Mouse (Mus musculus) embryo, embryonic 11 days (tissue): ENCODE measurements around the gene 4933407L21Rik.
"Not testable (repeated sequence)": the region's sequence is repeated elsewhere in the genome, so short reads cannot be mapped to it uniquely, and the experiment has no call there.

Experiments used
- DNase-seq: peaks from one replicate; pipeline ENCODE4 v3.0.0-alpha.2; 2015

Gene 4933407L21Rik

DNA sequence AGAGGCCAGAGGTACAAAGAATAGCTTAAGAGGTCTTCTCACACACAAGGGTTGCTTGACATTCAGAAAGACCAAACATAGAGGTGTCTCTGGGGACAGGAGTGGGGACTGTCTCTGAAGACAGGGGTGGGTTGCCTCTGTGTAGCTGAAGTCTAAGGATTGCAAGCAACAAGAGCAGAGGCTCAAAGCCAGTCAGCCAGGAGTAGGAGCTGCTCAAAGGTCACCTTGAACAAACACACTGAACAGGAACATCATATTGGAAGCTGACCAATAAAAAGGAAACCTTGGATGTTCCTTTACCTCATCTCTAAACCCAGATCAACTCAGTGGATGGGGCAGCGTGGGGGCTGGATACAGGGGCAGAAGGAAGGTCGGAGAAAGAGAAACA, 31.6 kb downstream of the 4933407L21Rik start:
- DNase-seq = no peak

DNA sequence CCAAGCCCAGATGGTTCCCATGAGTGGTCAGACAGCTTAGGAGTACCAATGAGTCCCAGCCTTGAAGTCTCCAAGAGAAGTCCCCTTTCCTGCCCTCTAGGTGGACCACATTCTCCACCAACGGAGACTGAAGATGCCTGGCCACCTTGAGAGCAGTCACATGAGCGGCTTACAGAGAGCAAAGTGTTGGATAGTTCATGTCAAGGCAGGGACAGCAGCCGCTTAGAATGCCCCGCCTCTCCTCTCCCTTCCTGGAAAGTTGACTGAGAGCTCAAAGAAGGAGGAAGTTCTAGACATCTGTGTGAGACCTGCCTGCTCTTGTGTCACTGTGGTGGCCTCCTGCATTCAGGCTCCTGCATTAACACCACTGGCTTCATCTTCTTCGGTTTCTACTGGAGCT, 32.6 kb downstream of the 4933407L21Rik start, which contains the start of gene Gpr55:
TSS of gene Gpr55 (minus strand) at position 135 of the 400 bp plus-strand sequence.
- DNase-seq = no peak

GRCm38 (mm10) chr1:85962081-85962480, 33.8 kb downstream of the 4933407L21Rik start:
- DNase-seq = no peak

DNA sequence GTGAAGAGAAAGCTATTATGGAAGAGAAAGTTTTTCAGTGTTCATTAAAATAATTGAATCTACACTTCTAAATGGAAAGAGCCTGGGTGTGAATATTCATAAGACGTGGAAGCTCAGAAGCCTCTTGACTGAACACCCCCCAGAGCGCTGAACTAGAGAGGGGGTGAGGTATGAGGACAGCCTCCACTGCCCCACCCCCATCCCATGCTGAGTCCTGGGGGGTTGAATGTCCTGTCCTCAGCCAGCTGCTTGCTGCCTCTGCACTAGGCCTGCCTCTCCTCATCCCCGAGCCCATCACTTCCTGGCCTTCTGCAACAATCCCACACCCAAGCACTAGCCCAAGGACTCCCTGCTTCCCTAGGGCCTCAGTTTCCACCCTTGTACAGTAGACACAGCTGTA, 37.6 kb downstream of the 4933407L21Rik start:
- DNase-seq = no peak

- no peak for DNase-seq
Observed at GRCm38 (mm10) chr1:85969081-85969480, 40.8 kb downstream of the 4933407L21Rik start.

DNA sequence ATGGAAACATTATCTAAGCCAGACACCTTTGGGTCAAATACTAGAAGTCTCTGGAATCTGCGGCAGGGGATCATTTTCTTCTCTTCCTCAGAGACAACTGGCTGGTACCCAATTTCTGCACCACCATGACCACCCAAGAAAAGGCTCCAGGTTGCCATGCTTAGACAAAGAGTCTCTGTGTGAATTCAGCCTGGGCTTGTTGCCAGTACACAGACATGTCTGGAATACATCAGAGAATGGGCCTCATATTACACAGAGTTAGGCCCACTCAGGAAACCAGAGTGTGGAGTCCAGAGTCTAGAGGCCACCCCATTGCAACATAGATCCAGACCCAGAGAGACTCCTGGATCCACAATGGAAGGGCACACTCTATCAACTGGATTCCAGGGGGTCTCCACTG, 41.2 kb downstream of the 4933407L21Rik start:
- no peak for DNase-seq

DNA sequence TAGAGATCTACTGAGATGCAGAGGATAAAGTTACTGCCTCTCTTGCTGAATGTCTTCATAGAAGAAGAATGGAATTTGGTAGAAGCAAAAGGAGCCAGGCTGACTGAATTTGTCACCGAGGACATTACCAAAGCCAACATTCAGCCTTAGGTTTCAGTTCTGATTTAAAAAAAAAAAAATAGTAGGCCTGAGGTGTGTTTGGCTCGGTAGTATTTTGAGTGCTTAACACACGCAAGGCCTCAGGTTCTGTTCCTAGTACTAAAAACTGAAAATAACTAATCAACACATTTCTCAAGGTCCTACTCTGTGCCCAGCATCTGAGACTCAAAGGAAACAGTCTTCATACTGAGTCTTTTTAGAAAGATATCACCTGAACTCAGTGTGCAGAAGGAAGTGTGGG, 42.8 kb downstream of the 4933407L21Rik start:
- DNase-seq = no peak

DNA sequence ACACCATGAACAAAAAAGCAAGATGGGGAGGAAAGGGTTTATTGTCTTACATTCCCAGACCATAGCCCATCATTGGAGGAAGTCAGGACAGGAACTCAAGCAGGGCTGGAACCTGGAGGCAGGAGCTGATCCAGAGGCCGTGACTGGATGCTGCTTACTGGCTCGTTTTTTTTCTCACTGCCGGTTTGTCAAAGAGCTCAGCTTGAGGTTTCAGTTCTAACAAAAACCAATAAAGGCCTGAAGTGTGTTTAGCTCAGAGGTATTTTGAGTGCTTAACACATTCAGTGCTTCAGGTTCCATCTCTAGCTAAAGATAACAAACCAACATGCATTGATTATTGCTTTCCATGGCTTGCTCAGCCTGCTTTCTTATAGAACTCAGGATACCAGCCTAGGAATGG, 44.1 kb downstream of the 4933407L21Rik start:
- no peak for DNase-seq

GRCm38 (mm10) chr1:85973468-85973877, 45.2 kb downstream of the 4933407L21Rik start:
- DNase-seq = no peak

GRCm38 (mm10) chr1:85977709-85978108, 49.4 kb downstream of the 4933407L21Rik start:
- no peak for DNase-seq

GRCm38 (mm10) chr1:85981738-85982357, 53.6 kb downstream of the 4933407L21Rik start:
- DNase-seq = no peak

GRCm38 (mm10) chr1:85985784-85986183, 57.5 kb downstream of the 4933407L21Rik start:
- DNase-seq = no peak

DNA sequence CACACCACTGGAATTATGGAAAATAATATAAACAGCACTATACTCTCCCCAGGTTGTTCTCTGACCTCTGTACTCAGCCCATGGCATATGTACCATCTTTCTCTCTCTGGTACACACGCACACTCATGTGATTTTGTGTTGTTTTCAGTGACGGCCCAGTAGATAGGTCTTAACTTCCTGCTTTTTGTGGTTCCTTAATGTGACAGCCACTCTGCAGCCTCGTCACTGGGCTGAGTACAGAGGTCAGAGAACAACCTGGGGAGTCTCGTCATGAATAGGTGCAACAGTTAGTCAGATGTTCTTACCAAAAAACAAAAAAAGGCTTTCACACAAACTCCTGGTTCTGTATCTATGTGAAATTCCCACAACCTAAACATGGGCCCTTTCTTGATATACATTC, 60.1 kb downstream of the 4933407L21Rik start:
- DNase-seq = no peak

DNA sequence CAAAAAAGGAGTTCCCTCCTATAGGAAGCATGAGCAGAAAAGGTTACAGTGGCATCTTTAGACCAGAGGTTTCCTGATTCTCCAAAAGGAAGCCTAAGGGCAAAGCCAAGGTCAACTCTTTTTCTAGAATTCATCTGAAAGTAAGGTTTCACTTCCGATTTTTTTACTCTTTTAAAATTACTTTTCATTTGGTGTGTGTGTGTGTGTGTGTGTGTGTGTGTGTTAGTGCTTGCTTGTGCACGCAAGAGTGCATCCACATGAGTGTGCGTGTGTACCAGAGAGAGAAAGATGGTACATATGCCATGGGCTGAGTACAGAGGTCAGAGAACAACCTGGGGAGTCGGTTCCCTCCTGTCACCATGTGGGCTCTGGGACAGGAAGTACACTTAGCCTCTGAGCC, 60.6 kb downstream of the 4933407L21Rik start:
- not testable (repeated sequence) for DNase-seq
